Mouse (Mus musculus) bone marrow, adult 2 months (tissue): ENCODE measurements around the gene BC051019. TPM values are rescaled to one million over a fixed set of nuclear protein-coding genes. Genes with fewer than 3 reads are reported as not detected.

Experiments
- H3K27ac ChIP-seq: fragments of 200-500 bp; 2 replicates; pipeline ENCODE4 v1.5.1; 2012; ENCODE audit warnings: low read depth, mild to moderate bottlenecking, control low read depth, inconsistent platforms, low read length; ENCODE audit not compliant: control insufficient read depth, poor library complexity, insufficient read depth
- H3K4me1 ChIP-seq: fragments of 200-500 bp; 2 replicates; pipeline ENCODE4 v1.6.1; 2011; ENCODE audit warnings: low read length; ENCODE audit not compliant: control insufficient read depth, insufficient read depth
- H3K4me3 ChIP-seq: fragments of 200-500 bp; replicated peaks from 2 replicates; pipeline ENCODE3; 2011; ENCODE audit warnings: mild to moderate bottlenecking, low read depth, low read length, control low read depth; ENCODE audit not compliant: control insufficient read depth
- CTCF ChIP-seq: fragments of 200-500 bp; IDR thresholded peaks from 2 replicates; pipeline ENCODE4 v1.5.1; 2011; ENCODE audit warnings: low read length, control low read depth; ENCODE audit not compliant: control insufficient read depth, insufficient read depth
- POLR2A ChIP-seq: fragments of 200-500 bp; IDR thresholded peaks from 2 replicates; pipeline ENCODE4 v1.6.1; 2011; ENCODE audit warnings: low read depth, mild to moderate bottlenecking, control low read depth, low read length, borderline replicate concordance; ENCODE audit not compliant: control insufficient read depth
- WGBS: fragments of 180-500 bp; shearing (Covaris S2); methylation state at CpG from one replicate; pipeline ENCODE4 v1.1.7; 2018; 5-methylcytosine and 5-hydroxymethylcytosine counted together
- polyA plus RNA-seq: library from polyadenylated mRNA; stranded (reverse); fragments of >200 nt; gene quantifications from 2 replicates; pipeline ENCODE4 v1.2.4, GENCODE M21; 2011; ENCODE audit warnings: low replicate concordance; ENCODE audit not compliant: missing spikeins, insufficient read depth, insufficient read length

The BC051019 gene
- polyA plus RNA-seq, 1 experiment = not detected

DNA sequence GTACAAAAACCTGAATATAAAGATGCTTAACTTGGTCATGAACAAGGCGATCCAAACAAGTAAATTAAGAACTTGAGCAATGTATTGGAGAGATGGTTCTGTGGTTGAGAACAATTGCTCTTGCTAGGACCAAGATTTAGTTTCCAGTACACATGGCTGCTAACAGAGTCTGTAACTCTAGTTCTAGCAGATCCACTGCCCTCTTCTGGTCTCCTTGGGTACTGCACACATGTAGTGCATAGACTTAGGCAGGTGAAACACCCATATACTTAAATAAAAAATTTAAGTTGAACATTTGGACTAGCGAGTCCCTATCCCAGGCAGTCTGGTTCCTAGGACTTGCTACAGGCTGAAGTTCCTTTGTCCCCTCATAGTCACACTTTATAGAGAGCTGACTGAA lies 1.0 kb downstream of the BC051019 start:
- no peak overlapping the region for H3K27ac ChIP-seq
- H3K4me3 ChIP-seq = no peak overlapping the region
- WGBS = 86% methylated on average over 2 of the region's 2 CpGs
- H3K4me1 ChIP-seq = no peaks in the 10 kb centered on the region
- no peak for TF ChIP-seq CTCF
- no peak for TF ChIP-seq POLR2A

GRCm38 (mm10) chr7:109719286-109719685 lies 4.4 kb downstream of the BC051019 start:
- H3K4me3 ChIP-seq = no peak overlapping the region
- WGBS = 53% methylated on average over 9 of the region's 9 CpGs
- H3K4me1 ChIP-seq = no peaks in the 10 kb centered on the region
- no peak overlapping the region for H3K27ac ChIP-seq
- TF ChIP-seq CTCF (no peak), POLR2A (no peak)

DNA sequence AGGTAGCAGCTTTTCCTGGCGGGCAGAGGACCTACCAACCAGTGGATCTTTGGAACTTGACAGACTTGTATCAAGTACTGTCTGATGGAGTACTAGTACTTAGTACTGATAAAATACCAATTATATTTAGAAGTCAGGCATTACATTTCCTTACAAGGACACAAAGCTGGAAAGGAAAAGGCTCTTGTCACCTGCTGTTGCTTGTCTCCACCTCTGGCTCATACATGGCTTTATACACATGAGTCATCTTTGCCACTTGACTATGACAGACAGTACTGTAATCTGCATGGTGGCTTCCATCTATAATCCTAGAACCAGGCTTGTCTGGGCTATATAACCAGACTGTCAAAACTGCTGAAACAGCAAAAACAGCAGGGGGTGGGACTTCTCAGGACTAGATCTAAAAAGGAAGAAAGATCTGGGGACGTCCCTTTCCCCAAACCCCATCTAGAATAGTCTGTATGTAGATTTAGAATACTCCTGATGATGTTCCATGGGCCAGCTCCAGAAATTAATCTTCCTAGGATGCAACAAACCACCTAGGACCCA lies 10.1 kb downstream of the BC051019 start:
- WGBS = 80% methylated on average over 2 of the region's 2 CpGs
- Histone ChIP-seq H3K4me1 (no peaks in the 10 kb centered on the region), H3K4me3 (no peak overlapping the region), H3K27ac (no peak overlapping the region)
- no peak for TF ChIP-seq CTCF

DNA sequence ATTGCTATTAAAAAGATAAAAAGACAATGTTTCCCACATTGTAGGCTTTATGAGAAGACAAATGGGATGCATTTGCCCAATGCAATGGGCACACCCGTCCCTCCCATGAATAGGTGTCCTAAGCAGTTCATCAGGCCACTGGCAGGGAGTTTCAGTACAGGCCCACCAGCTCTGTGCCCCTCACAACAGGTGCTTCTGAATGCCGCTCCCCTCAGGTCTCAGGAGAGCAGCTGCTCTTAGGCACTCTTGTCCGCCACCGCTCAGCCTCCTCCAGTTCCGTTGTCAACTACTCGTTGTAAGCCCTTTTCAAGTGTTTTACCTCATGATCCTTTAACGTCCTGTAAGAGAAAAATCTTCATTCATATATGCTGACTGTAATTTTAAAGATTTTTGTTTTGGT lies 11.5 kb downstream of the BC051019 start:
- TF ChIP-seq CTCF (no peak), POLR2A (no peak)
- H3K27ac ChIP-seq = no peak overlapping the region
- no peak overlapping the region for H3K4me3 ChIP-seq
- H3K4me1 ChIP-seq = no peaks in the 10 kb centered on the region
- WGBS = 93% methylated on average over 7 of the region's 7 CpGs

- 79% methylated on average over 1 of the region's 1 CpGs for WGBS
- TF ChIP-seq CTCF = no peak
- no peak for TF ChIP-seq POLR2A
- no peaks in the 10 kb centered on the region for H3K4me1 ChIP-seq
- H3K4me3 ChIP-seq = no peak overlapping the region
- H3K27ac ChIP-seq = no peak overlapping the region
Measured at GRCm38 (mm10) chr7:109710069-109710468, 13.6 kb downstream of the BC051019 start.

DNA sequence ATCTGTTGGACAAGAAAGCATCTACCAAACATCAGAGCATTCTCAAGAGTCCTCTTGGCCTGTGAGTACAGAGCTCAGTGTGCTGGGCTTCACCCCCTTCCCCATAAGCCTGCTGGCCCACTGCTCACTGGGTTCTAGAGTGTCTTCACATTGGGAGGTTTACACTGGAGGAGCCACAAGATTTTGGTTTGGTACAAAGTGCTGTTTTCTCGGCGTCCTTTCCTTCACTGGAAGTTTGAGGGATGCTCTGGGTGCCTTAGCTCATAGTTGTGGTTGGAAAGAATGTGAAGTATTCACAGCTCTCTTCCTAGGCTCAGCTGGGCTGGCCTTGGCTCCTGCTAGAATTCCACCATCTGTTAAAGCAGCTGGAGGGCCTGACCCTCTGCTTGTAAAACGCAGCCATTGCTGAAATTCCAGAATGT lies 14.7 kb downstream of the BC051019 start:
- no peak for TF ChIP-seq CTCF
- TF ChIP-seq POLR2A = no peak

DNA sequence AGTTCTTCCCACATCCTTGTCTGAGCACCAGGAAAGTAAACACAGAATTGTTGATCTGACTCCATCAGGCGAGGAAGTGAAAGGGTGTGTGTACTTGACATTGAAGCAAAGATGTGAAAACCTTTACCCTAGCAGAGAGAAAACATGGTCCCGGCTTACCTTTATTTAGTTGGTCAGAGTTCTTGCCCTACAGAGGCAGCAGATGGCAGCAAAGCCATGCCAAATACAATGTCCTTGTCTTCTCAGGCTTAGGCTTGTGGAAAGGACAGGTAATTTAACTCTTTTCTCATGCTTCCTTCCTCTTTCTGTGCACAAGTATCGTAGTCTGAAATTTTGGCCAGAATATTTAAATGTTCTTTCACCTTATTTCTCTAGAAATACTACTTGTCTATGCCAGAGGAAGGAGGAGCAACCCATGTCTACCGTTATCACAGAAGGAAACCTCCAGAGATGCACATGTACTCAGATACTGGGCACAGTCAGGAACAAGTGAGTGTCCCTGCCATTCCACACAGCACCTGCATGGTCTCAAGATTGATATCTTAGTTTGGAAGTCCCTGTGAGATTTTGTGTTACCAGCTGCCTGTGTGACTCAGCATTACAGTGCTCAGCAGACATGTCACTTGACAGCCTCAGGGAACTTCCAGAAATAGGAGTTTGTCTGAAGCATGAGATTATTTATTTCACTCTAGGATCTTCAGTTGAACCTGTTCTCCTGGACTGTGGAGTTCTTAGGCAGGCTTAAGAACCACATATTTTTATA lies 16.4 kb downstream of the BC051019 start:
- no peak overlapping the region for H3K27ac ChIP-seq
- TF ChIP-seq CTCF = no peak
- TF ChIP-seq POLR2A = no peak
- no peak overlapping the region for H3K4me3 ChIP-seq
- H3K4me1 ChIP-seq = peaks cover 3% of the 10 kb centered on the region
- WGBS = 27% methylated on average over 4 of the region's 4 CpGs

More for the DNA sequence above, 14.7 kb downstream of the BC051019 start:
- Histone ChIP-seq H3K4me1 (no peaks in the 10 kb centered on the region), H3K4me3 (no peak overlapping the region), H3K27ac (no peak overlapping the region)
- 83% methylated on average over 3 of the region's 3 CpGs for WGBS

- no peak for TF ChIP-seq POLR2A
- TF ChIP-seq CTCF = no peak
- H3K27ac ChIP-seq = no peak overlapping the region
- no peak overlapping the region for H3K4me3 ChIP-seq
- peaks cover 3% of the 10 kb centered on the region for H3K4me1 ChIP-seq
- 61% methylated on average over 3 of the region's 3 CpGs for WGBS
Measured at GRCm38 (mm10) chr7:109704461-109704860, 19.2 kb downstream of the BC051019 start.
